Mouse (Mus musculus) left cerebral cortex, postnatal 4 days (tissue): ENCODE results near the gene Agpat1. TPM values are rescaled to one million over a fixed set of nuclear protein-coding genes. Genes with fewer than 3 reads are reported as not detected.

Experiments
- total RNA-seq, 2 experiments: library from RNA; stranded (reverse); gene quantifications; 2 replicates each; pipeline ENCODE4 v1.2.3; 2021

Gene Agpat1
- total RNA-seq, 2 experiments from 2014 or later: 145 to 154 TPM

Other genes starting within 250 kb of the Agpat1 start
- under 1 TPM; 0.36 to 0.38 TPM for gene Btnl2, start 249.4 kb upstream of the Agpat1 start, total RNA-seq
- not detected for gene Btnl1, start 227.1 kb upstream of the Agpat1 start, total RNA-seq
- 10 to 100 TPM in 1 of 2 experiments, 1 to 10 TPM in 1; 8.2 to 11.1 TPM for gene BC051142, start 205.4 kb upstream of the Agpat1 start, total RNA-seq
- not detected for gene Btnl4, start 126.9 kb upstream of the Agpat1 start, total RNA-seq
- not detected for gene Btnl6, start 86.9 kb upstream of the Agpat1 start, total RNA-seq
- 1 to 10 TPM; 9.8 TPM for gene Notch4, start 40.0 kb upstream of the Agpat1 start, total RNA-seq
- gene Gpsm3, start 14.5 kb upstream of the Agpat1 start, total RNA-seq: 1 to 10 TPM; 1.6 to 2.8 TPM
- 10 to 100 TPM; 36.2 to 39.3 TPM for gene Pbx2, start 13.0 kb upstream of the Agpat1 start, total RNA-seq
- 1 to 10 TPM; 1.8 TPM for gene Ager, start 6.4 kb upstream of the Agpat1 start, total RNA-seq
- gene Rnf5, start 572 bp upstream of the Agpat1 start, total RNA-seq: 100 to 1,000 TPM; 106 to 109 TPM
- 1 to 10 TPM; 4.9 to 5.9 TPM for gene Egfl8, start 11.7 kb downstream of the Agpat1 start, total RNA-seq
- 10 to 100 TPM; 30.3 to 32.7 TPM for gene Ppt2, start 24.2 kb downstream of the Agpat1 start, total RNA-seq
- 10 to 100 TPM; 78.2 to 81.9 TPM for gene Prrt1, start 25.3 kb downstream of the Agpat1 start, total RNA-seq
- 10 to 100 TPM in 1 of 2 experiments, 1 to 10 TPM in 1; 7.9 to 10.5 TPM for gene Fkbpl, start 40.5 kb downstream of the Agpat1 start, total RNA-seq
- gene Atf6b, start 42.9 kb downstream of the Agpat1 start, total RNA-seq: 10 to 100 TPM; 72.8 to 75.4 TPM
- 1 to 10 TPM; 1.9 to 2.2 TPM for gene Tnxb, start 66.3 kb downstream of the Agpat1 start, total RNA-seq
- gene C4b, start 139.6 kb downstream of the Agpat1 start, total RNA-seq: 1 to 10 TPM; 4.4 TPM
- gene Cyp21a1, start 200.3 kb downstream of the Agpat1 start, total RNA-seq: not detected
- 10 to 100 TPM; 47.9 to 48.2 TPM for gene Stk19, start 232.7 kb downstream of the Agpat1 start, total RNA-seq
- 10 to 100 TPM; 33.8 to 38.1 TPM for gene Dxo, start 232.8 kb downstream of the Agpat1 start, total RNA-seq
- gene Skiv2l, start 245.9 kb downstream of the Agpat1 start, total RNA-seq: 10 to 100 TPM; 68.5 to 74.7 TPM
- gene Nelfe, start 246.1 kb downstream of the Agpat1 start, total RNA-seq: 10 to 100 TPM; 31.7 to 32.8 TPM